Mouse (Mus musculus): Measurements from ENCODE around the gene Rcan2.
A peak's percentile ranks its signal among the peaks of the same experiment; 100 is the strongest.

Gene Rcan2

GRCm38 (mm10) chr17:44023842-44024241 lies 222.7 kb downstream of the Rcan2 start:
- no peak for DNase-seq (ENCODE audit: low spot score in 2 of 2)

- DNase-seq (ENCODE audit: low spot score in 2 of 2) = no peak
These were observed 223.9 kb downstream of the Rcan2 start for GRCm38 (mm10) chr17:44025011-44025410.

- DNase-seq (ENCODE audit: low spot score in 2 of 2) = no peak
These were observed 224.8 kb downstream of the Rcan2 start for GRCm38 (mm10) chr17:44025935-44026334.

DNA sequence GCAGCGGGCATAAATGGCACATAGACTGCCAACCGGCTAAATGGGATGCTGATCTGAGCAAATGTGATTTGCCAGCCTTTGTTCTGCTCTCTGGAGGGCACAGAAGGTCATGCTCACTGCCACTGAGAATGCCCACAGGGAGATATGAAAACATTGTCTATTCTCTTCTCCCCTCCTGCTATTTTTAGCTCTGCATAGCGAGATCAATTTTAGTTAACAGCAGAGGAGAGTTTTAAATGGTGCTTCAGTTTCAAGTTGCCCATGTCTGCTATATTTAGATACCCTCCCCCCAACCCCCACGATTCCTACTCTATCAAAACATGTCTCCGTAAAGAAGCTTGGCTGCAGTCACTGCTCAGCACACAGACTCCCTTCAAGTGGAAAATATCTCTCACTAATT lies 225.2 kb downstream of the Rcan2 start:
- DNase-seq (ENCODE audit: low spot score in 2 of 2) = peak in 1 of 2 experiments; percentile 12

GRCm38 (mm10) chr17:44026786-44027185 lies 225.6 kb downstream of the Rcan2 start:
- no peak for DNase-seq (ENCODE audit: low spot score in 2 of 2)

GRCm38 (mm10) chr17:44027311-44027710 lies 226.2 kb downstream of the Rcan2 start:
- DNase-seq (ENCODE audit: low spot score in 2 of 2) = no peak

DNA sequence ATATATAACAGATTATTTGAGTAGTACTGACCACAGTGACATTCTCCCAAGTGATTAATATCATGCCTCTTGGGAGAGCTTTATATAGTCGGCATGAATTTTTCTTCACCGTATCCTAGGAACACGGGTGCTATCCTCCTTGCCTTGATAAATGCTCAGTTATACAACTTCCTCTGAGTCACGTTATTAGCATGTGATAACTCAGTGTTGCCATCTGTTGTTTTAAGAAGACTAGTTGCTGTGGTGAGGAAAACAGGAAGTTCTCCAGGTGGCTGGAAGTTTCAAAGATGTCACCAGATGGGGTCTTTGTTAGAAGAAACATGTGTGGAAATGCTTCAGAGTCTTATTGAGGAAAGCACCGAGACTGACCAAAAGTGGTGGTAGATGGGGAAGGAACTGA lies 228.5 kb downstream of the Rcan2 start:
- no peak for DNase-seq (ENCODE audit: low spot score in 2 of 2)

- no peak for DNase-seq (ENCODE audit: low spot score in 2 of 2)
These were observed 229.8 kb downstream of the Rcan2 start for GRCm38 (mm10) chr17:44030776-44031587.

GRCm38 (mm10) chr17:44035005-44035404 lies 233.9 kb downstream of the Rcan2 start:
- DNase-seq (ENCODE audit: low spot score in 2 of 2) = no peak

- DNase-seq (ENCODE audit: low spot score in 2 of 2) = peak in 1 of 2 experiments; percentile 15
These were observed 237.5 kb downstream of the Rcan2 start for GRCm38 (mm10) chr17:44038656-44039055.

- DNase-seq (ENCODE audit: low spot score in 2 of 2) = no peak
These were observed 239.3 kb downstream of the Rcan2 start for GRCm38 (mm10) chr17:44040449-44040848.

- DNase-seq (ENCODE audit: low spot score in 2 of 2) = no peak
These were observed 241.2 kb downstream of the Rcan2 start for GRCm38 (mm10) chr17:44042301-44042700.

DNA sequence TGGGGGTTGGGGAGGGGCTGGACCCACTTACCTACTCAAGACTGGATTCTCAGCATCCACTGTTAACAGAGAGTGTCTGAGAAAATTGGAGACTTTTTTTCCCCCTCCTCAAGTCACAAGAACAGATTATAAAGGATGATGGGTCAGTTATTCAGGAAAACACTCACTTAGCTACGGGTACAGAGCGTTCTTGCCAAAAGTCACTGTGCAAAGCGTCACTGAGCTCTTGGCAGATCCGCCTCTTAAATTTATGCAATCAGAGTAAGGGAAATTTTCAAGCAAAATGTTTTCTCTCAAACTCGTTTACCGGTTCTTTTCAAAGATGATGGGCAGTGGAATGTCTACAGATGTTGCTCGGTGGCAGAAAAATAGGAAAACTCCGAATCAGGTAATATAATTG lies 241.7 kb downstream of the Rcan2 start:
- DNase-seq (ENCODE audit: low spot score in 2 of 2) = no peak

- no peak for DNase-seq (ENCODE audit: low spot score in 2 of 2)
These were observed 252.3 kb downstream of the Rcan2 start for GRCm38 (mm10) chr17:44053427-44053826.

GRCm38 (mm10) chr17:44057123-44057522 lies 256.0 kb downstream of the Rcan2 start:
- DNase-seq (ENCODE audit: low spot score in 2 of 2) = no peak

DNA sequence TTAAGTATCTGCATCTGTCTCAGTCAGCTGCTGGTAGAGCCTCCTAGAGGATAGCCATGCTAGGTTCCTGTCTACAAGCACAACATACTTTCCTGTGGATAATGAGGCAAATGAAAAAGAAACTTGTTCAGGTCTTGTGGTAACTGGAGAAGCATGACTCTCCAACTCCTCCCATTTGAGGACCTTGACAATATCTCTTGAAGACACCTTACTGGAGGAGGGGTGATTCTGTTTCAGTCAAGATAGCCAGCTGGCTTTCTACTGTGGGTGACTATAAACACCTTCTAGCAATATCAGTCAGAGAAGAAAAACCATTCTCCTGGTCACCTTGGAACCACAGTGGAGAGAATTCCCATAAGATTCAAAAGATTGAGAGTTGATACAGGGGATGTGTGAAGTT lies 257.0 kb downstream of the Rcan2 start:
- no peak for DNase-seq (ENCODE audit: low spot score in 2 of 2)

- DNase-seq (ENCODE audit: low spot score in 2 of 2) = no peak
These were observed 259.6 kb downstream of the Rcan2 start for GRCm38 (mm10) chr17:44060781-44061180.

DNA sequence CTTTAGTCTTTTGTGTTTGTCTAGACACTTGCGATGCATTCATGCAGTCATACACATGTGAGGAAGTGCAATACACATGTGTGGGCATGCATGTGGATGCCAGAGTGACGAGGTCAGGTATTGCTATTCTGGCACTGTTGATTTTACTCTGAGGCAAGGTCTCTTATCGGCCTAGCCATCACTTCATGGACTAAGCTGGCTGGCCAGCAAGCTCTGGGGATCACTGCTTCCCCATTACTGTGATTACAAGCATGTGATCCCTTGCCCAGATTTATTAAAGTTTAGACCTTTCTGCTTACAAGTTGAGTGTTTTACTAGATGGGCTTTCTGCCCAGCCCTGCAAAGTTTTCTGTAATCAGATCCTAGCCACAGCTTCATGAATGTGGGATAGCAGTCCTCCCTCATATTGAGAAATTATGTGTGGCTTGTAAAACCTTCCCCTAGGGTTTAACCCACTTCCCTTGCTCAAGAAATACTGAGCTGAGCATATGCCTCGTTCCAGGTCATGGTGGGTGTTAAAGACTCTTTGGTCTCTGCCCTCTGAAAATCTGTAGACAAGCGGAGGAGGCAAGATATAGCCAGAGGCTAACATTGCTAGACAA lies 260.2 kb downstream of the Rcan2 start:
- no peak for DNase-seq (ENCODE audit: low spot score in 2 of 2)

DNA sequence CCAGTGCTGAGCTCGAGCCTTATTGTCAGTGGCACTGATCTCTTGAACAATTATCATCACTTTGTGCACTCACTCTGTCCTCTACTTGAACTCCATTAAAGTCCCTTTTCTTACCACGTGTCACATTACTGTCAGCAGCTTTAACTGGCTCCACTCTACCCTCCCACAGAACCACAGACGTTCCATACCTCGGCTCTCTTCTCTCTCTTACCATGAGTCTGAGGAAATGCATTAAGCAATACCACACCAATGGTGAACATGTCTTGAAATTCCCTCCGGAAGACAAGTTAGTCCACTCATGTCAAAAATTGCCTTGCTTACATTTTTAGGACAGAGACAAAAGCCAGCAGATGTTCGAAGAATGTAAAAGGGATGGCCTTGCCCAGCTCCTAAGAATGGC lies 267.7 kb downstream of the Rcan2 start:
- DNase-seq (ENCODE audit: low spot score in 2 of 2) = no peak

DNA sequence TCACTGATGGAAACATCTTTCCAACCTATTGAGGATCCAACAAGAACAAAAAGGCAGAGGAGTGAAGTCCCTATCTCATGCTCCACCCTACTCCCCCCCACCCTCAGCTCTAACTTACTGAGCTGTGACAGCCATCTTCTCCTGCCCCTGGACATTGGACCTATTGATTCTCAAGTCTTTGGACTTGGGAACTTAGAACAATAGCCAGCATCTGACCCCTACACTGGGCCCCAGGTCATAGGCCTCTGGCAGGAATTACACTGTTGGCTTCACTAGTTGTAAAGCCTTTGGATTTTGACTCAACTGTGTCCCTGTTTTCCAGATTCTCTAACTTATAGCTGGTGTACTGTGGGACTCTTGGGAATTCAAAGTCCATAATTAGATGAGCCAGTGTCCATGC lies 270.5 kb downstream of the Rcan2 start:
- DNase-seq (ENCODE audit: low spot score in 2 of 2) = no peak

GRCm38 (mm10) chr17:44075601-44076000 lies 274.4 kb downstream of the Rcan2 start:
- no peak for DNase-seq (ENCODE audit: low spot score in 2 of 2)

- DNase-seq (ENCODE audit: low spot score in 2 of 2) = no peak
These were observed 275.0 kb downstream of the Rcan2 start for GRCm38 (mm10) chr17:44076051-44076680.
